In genomic region chr2:173392557-173393323, GRCm38 (mm10) we compare ENCODE assay signal across 19 mouse cellular contexts.
DNase-seq lines count a peak whose midpoint lies in the region; ATAC-seq lines count a peak whose summit lies in the region.
"Had no signal": no experiment of that assay in that cellular context is flagged by ENCODE, and none has a peak within 500 bp of the region (broad histone marks: within the 10 kb centered on the region; RNA-seq: fewer than 3 reads in every experiment).

No protein-coding gene starts in this region.

- 0 out of 2 replicates have a peak, but pooled peaks cover 6% of the 10 kb centered on the region for H3K9me3 ChIP-seq in hindbrain, embryonic 13.5 days
- H3K9me3 ChIP-seq in hindbrain, embryonic 14.5 days (ENCODE audit: control insufficient read depth, low read length): peaks cover 7% of the 10 kb centered on the region
- H3K9me3 ChIP-seq in embryonic facial prominence, embryonic 10.5 days: no peaks in the 10 kb centered on the region
- no peaks in the 10 kb centered on the region for H3K9me3 ChIP-seq in kidney, embryonic 15.5 days (replicated peaks)
- H3K9me3 ChIP-seq: forebrain, embryonic 15.5 days; intestine, embryonic 15.5 days had no signal

- H3K9ac ChIP-seq in hindbrain, embryonic 13.5 days: no peak overlapping the region
- no peak overlapping the region for H3K9ac ChIP-seq in hindbrain, embryonic 14.5 days
- H3K9ac ChIP-seq in kidney, embryonic 15.5 days: no peak overlapping the region
- H3K9ac ChIP-seq: forebrain, embryonic 15.5 days; intestine, embryonic 15.5 days; liver, postnatal 0 days had no signal

- intact Hi-C loops in heart, postnatal 25 days (cut with DNase I): no loop called here

- no peaks in the 10 kb centered on the region for H3K36me3 ChIP-seq in hindbrain, embryonic 13.5 days
- no peaks in the 10 kb centered on the region for H3K36me3 ChIP-seq in hindbrain, embryonic 14.5 days (replicated peaks; ENCODE audit: control insufficient read depth, insufficient read depth)
- no peaks in the 10 kb centered on the region for H3K36me3 ChIP-seq in embryonic facial prominence, embryonic 10.5 days (replicated peaks)
- no peaks in the 10 kb centered on the region for H3K36me3 ChIP-seq in kidney, embryonic 15.5 days
- H3K36me3 ChIP-seq: forebrain, embryonic 15.5 days; G1E; intestine, embryonic 15.5 days had no signal

- H3K27ac ChIP-seq in hindbrain, embryonic 13.5 days: no peak overlapping the region
- H3K27ac ChIP-seq in hindbrain, embryonic 14.5 days: no peak overlapping the region
- 0 out of 2 replicates have a peak overlapping the region, but pooled peaks have one; percentile 2 for H3K27ac ChIP-seq in embryonic facial prominence, embryonic 10.5 days (replicated peaks)
- H3K27ac ChIP-seq in kidney, embryonic 15.5 days: peak overlapping the region; percentile 20; the same call in 1 of the 2 replicates
- H3K27ac ChIP-seq: forebrain, embryonic 15.5 days; intestine, embryonic 15.5 days; layer of hippocampus, adult 2 months had no signal

- H3K4me3 ChIP-seq in hindbrain, embryonic 13.5 days: no peak overlapping the region
- H3K4me3 ChIP-seq in hindbrain, embryonic 14.5 days (replicated peaks; ENCODE audit: low read length): no peak overlapping the region
- H3K4me3 ChIP-seq in embryonic facial prominence, embryonic 10.5 days: no peak overlapping the region
- H3K4me3 ChIP-seq in kidney, embryonic 15.5 days (replicated peaks): no peak overlapping the region
- H3K4me3 ChIP-seq: forebrain, embryonic 15.5 days; intestine, embryonic 15.5 days; layer of hippocampus, adult 2 months had no signal

- H3K27me3 ChIP-seq in hindbrain, embryonic 13.5 days: no peaks in the 10 kb centered on the region
- no peaks in the 10 kb centered on the region for H3K27me3 ChIP-seq in hindbrain, embryonic 14.5 days (ENCODE audit: control insufficient read depth, insufficient read depth, low read length)
- H3K27me3 ChIP-seq in embryonic facial prominence, embryonic 10.5 days (replicated peaks; ENCODE audit: low read depth, poor library complexity, severe bottlenecking): no peaks in the 10 kb centered on the region
- H3K27me3 ChIP-seq in kidney, embryonic 15.5 days: no peaks in the 10 kb centered on the region
- H3K27me3 ChIP-seq: forebrain, embryonic 15.5 days; intestine, embryonic 15.5 days had no signal

- H3K4me1 ChIP-seq in hindbrain, embryonic 13.5 days (replicated peaks): peaks cover 13% of the 10 kb centered on the region
- H3K4me1 ChIP-seq in hindbrain, embryonic 14.5 days (replicated peaks; ENCODE audit: control insufficient read depth, insufficient read depth, low read length): peaks cover 5% of the 10 kb centered on the region; the same call in 1 of the 2 replicates
- peaks cover 11% of the 10 kb centered on the region for H3K4me1 ChIP-seq in embryonic facial prominence, embryonic 10.5 days
- peaks cover 19% of the 10 kb centered on the region for H3K4me1 ChIP-seq in kidney, embryonic 15.5 days

- H3K4me2 ChIP-seq in hindbrain, embryonic 13.5 days: no peak overlapping the region
- no peak overlapping the region for H3K4me2 ChIP-seq in hindbrain, embryonic 14.5 days (replicated peaks)
- H3K4me2 ChIP-seq in kidney, embryonic 15.5 days: no peak overlapping the region
- H3K4me2 ChIP-seq: forebrain, embryonic 15.5 days; intestine, embryonic 15.5 days had no signal

- WGBS in hindbrain, embryonic 13.5 days: 77% methylated on average over 14 of the region's 14 CpGs
- WGBS in hindbrain, embryonic 14.5 days: 74% methylated on average over 14 of the region's 14 CpGs
- WGBS in embryonic facial prominence, embryonic 10.5 days: 88% methylated on average over 14 of the region's 14 CpGs
- 38% methylated on average over 14 of the region's 14 CpGs for WGBS in kidney, embryonic 15.5 days

- DNase-seq in hindbrain, embryonic 14.5 days (ENCODE audit: low spot score): no peak
- no peak for DNase-seq in embryonic facial prominence, embryonic 10.5 days (ENCODE audit: low spot score)
- peak; percentile 70 to 81 for DNase-seq in kidney, postnatal 4 days
- DNase-seq in heart, postnatal 25 days (ENCODE audit: low spot score): no peak
- no peak for DNase-seq in spleen, adult 18-20 months
- no peak for DNase-seq in spleen, adult 12 weeks (ENCODE audit: low spot score)
- DNase-seq: adrenal gland, postnatal 10 days; cerebellum, adult 9-11 months; layer of hippocampus, postnatal 36 days; liver, postnatal 0 days; midbrain, embryonic 14.5 days; thymus, postnatal 14 days had no signal

- ATAC-seq in hindbrain, embryonic 13.5 days (ENCODE audit: low FRiP score): 0 out of 2 replicates have a peak, but pooled peaks have one; percentile 28
- no peak for ATAC-seq in hindbrain, embryonic 14.5 days (ENCODE audit: low FRiP score)
- peak; percentile 71 for ATAC-seq in kidney, embryonic 15.5 days (replicated peaks; ENCODE audit: low FRiP score)
- ATAC-seq: activated CD4-positive, CD25-positive, alpha-beta regulatory T cell, adult 4 months; forebrain, embryonic 15.5 days; intestine, embryonic 15.5 days; liver, postnatal 0 days had no signal

Comparison
In these comparisons a context has a peak if more than half of its experiments do, and no peak if none do; other contexts are left out.
1. H3K27ac ChIP-seq: peak in embryonic facial prominence, embryonic 10.5 days (single experiment) and kidney, embryonic 15.5 days (single experiment); none in hindbrain, embryonic 13.5 days (single experiment) and hindbrain, embryonic 14.5 days (single experiment).
2. DNase-seq: peak in kidney, postnatal 4 days (2 of 2); none in hindbrain, embryonic 14.5 days (single experiment), embryonic facial prominence, embryonic 10.5 days (single experiment), heart, postnatal 25 days (single experiment), spleen, adult 18-20 months (0 of 2) and spleen, adult 12 weeks (single experiment).